Mouse (Mus musculus) adrenal gland, postnatal 10 days (tissue): ENCODE measurements around the gene Dusp16. TPM values are rescaled to one million over a fixed set of nuclear protein-coding genes. Genes with fewer than 3 reads are reported as not detected.

ENCODE experiments used
- DNase-seq: peaks from one replicate; pipeline ENCODE4 v3.0.0; 2021; ENCODE audit warnings: mixed read lengths
- total RNA-seq, 2 experiments: library from RNA; stranded (reverse); gene quantifications; 2 replicates each; pipeline ENCODE4 v1.2.3; 2021

Dusp16 gene
- total RNA-seq, 2 experiments from 2014 or later, result 19.3 to 23.0 TPM

- DNase-seq, result no peak
Observed at GRCm38 (mm10) chr6:134793046-134793806, 801 bp upstream of the Dusp16 start.

DNA sequence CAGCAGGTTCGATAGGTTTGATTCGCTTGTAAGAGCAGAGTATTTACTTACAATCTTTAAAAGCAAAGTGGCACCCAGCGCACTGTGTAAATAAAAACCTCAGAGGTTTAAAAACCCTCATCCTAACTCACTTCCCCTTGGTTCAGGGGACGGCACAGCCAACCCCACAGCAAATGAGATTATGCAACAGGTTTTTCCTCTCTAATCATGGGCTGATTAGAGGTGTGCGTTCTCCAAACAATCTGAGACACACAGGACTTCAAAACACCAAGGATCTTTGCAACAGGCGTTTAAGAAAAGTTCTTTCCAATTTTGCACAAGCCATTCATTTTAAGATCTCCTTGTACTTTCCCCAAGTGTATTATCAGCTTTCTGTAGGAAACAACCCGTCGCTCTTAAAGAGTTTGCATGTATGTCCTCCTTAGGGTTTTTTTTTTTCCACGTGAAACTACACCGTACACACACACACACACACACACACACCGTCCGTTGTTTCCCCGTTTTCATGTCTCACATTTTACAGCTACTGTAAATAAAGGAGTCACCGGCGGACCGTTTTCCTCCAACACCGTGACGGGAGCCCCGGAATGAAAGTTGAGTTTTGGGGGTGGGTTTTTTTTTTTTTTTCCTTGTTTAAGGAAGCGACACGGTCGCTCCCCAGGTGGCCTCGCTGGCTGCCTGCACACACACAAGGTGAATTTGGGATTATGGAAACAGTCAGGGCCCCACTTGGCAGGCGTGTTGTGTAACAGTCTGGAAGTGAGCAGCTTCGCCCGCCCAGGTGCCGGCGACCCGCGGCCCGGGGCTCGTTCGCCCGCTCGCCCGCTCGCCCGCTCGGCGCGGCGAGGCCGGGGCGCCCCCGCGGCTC, 940 bp downstream of the Dusp16 start:
- DNase-seq, result peak; percentile 57

GRCm38 (mm10) chr6:134789100-134789499, 3.3 kb downstream of the Dusp16 start:
- DNase-seq, result no peak

- DNase-seq, result no peak
Observed at GRCm38 (mm10) chr6:134786426-134786825, 6.0 kb downstream of the Dusp16 start.

GRCm38 (mm10) chr6:134782900-134783299, 9.5 kb downstream of the Dusp16 start:
- no peak for DNase-seq

GRCm38 (mm10) chr6:134781494-134781913, 10.9 kb downstream of the Dusp16 start:
- no peak for DNase-seq

- DNase-seq, result no peak
Observed at GRCm38 (mm10) chr6:134780024-134780423, 12.4 kb downstream of the Dusp16 start.

DNA sequence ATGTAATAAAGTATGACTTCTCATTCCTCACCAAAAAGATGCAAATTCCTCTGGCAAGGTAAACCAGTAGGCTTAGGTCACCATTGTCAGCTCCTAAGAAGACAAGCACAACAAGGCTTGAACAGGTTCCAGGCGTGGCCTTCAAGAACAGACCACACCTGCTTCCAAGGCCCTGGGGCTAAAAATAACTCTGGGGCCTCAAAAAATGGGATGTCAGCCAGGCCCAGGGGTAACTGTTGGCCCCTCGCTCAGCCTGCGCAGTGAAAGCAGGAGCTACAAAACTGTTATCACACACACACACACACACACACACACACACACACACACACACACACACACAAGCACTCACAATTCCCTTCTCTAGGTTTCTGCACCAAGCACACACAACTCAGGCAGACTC, 18.5 kb downstream of the Dusp16 start:
- peak; percentile 54 for DNase-seq

- no peak for DNase-seq
Observed at GRCm38 (mm10) chr6:134773292-134773893, 19.0 kb downstream of the Dusp16 start.

DNA sequence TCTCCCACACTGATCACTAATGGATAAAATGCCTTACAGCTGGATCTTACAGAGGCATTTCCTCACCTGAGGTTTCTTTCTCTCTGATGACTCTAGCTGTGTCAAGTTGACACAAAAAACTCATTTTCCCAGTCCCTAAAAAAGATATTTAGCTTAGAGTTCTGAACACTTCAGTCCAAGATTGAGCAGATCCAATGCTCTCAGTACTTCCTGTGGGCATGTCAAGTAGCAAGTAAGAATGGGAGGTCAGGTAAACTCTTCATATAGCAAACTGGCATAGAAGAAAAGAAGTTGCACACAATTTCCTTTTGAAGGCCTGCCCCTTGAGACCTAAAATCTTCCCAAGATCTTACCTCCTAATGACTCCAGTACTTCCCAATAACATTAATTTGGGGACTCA, 22.1 kb downstream of the Dusp16 start:
- no peak for DNase-seq

DNA sequence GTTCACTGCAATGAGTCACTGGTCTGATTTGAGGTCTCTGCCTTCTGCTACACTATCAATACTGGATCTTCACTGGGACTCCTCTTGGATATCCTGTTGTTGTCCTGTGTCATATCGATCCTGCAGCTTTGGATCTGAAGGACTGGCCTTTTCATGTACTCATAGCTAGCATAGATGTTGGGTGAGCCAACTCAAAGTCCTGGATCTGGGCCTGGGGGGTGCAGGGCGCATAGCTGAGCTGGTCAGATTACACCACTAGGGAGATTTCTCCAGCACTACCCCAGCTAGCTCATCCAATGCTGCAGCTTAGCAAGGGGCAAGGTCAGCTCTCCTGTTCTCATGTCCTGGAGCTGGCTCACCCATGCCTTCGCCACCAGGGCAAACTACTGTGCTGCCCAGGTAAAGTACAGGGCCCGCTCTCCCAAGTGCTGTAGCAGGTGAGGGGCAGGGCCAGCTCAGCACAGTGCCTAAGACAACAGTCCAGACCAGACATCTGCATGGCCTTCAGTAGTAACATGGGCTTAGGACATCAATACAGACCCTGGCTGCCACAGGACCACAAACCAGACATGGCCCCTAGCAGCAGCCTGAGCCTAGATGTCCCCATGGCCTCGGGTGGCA, 27.9 kb downstream of the Dusp16 start:
- DNase-seq, result peak; percentile 34

DNA sequence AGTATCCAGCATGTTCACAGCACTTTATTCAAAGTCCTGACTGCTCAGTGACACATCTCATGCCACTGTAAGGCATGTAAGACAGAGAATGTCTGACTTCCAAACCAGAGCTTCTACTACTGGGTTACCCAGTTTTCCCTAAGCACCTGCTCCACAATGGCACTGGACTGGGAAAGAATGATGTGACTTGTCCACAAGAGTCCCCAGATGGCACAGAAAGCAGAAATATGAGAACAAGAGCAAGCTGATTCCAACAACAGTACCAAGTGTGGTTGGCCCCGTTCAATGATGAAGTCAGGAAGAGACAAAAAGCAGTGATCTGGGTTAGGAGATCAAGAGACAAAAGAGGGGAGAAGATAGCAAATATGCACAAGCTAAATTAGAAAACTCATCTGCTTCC, 29.0 kb downstream of the Dusp16 start:
- DNase-seq, result no peak

DNA sequence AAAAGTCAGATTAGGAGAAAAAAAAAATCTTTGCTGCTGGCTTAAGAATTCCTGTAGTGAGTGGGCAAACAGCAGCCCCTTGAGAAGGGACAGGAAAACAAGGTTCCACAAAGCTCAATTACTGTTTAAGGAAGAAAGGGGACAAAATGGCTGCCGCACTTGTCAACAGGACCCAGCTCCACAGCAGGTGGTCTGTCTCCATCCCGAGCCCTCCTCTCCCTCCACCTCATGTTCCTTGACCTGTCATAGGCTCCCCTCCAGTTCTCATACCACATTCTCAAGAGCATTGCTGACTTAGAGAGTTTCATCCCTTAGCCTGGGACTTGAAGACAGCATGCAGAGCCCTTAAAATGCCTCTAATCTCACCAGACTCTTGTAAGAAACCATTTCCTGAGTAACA, 30.6 kb downstream of the Dusp16 start:
- no peak for DNase-seq

DNA sequence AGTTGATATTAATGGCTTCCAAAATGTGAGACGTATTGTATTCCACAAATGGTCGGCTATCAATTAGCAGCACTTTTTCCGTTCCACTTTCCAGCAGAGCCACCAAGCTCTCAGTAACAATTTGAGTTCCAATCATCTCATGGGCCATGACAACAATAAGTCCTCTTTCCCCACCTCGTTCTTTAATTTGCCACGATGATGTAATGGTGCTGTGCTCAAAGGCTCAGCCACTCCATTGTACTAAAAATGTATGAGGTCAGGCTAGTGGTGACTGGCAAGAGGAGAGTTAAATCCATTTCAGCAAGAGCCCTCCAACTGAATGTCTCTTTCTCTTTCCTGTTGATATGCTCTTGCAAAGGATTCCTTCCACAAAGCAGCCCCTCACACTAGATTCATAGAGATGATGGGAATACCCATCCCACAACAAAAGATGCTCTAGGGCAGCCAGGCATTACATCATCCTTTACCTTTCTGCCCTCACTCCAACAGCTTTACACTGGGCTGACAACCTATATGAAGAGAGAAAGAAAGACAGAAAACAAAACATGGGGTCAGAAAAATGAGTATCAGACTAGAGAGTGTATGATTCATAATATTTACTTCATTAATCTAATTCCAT, 31.4 kb downstream of the Dusp16 start:
- DNase-seq, result no peak

DNA sequence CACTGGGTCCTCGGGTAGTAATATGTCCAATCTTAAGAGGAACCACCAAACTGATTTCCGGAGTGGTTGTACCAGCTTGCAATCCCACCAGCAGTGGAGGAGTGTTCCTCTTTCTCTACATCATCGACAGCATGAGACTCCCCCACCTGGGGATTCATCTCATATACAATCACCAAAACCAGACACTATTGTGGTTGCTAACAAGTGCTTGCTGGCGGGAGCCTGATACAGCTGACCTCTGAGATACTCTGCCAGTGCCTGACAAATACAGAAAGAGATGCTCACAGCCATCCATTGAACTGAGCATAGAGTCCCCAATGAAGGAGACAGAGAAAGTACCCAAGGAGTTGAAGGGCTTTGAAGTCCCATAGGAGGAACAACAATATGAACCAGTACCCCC, 36.4 kb downstream of the Dusp16 start:
- DNase-seq, result no peak

GRCm38 (mm10) chr6:134753858-134754257, 38.6 kb downstream of the Dusp16 start:
- DNase-seq, result no peak

DNA sequence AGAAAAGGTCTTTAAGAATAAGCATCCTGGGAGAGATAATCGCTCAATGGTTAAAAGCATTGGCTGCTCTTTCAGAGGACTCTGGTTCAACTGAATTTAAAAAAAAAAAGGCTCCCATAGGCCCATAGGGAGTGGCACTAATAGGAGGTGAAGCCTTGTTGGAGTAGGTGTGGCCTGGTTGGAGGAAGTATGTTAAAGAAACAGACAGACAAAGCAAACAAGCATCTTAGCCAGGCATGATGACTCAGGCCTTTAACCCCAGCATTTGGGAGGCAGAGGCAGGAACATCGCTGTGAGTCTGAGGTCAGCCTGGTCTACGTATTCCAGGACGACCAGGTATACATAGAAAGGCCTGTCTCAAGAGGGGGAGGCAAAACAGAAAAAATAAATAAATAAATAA, 39.0 kb downstream of the Dusp16 start:
- DNase-seq, result no peak

DNA sequence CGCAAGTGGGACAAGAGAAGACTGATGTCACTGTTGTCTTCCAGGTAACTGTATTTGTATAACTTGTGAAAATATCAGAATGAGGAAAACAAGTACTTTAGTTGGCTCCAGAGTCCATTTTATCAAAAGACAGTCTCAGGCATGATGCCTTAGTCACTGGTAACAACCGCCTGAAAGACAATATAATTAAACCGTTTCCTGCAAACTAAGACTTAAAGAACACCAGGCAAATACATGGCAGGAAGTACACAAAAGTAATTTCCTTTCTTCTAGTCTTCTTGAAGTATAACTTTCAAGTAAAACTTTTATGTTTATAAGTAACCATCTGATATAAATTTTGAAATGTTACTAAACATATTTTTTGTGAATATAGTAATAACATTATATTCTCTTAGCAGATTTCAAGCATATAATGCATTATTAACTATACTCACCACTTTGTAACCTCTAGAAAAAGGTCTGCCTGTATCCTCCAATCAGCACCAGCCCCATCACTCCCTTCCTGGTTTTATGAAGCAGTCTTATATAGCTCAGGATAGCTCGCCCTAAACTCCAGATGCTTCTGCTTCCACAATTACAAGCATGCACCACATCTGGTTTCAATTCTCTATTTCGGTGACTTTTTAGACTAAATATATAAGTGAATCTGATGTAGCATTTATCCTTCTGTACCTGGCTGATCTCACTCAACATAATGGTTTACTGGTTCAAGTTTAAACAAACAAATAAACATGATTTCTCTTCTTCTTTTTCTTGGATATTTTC, 40.4 kb downstream of the Dusp16 start:
- no peak for DNase-seq

DNA sequence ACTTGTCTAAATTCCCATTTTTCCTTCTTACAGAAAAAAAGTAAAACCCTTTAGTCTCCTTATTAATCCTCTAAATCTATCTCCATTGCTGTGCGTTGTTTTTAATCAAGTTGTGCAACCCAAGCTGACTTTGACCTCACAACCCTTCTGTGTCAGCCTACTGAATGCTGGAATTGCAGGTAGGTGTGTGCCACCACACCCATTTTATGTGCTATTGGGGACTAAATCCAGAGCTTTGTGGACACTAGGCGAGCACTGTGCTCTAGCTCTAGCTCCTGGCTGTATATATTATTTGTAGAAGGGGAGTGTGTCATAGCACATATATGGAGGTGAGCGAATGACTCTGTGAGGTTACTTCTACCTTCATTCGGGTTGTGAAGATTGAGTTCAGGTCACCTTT, 41.3 kb downstream of the Dusp16 start:
- DNase-seq, result no peak

- no peak for DNase-seq
Observed at GRCm38 (mm10) chr6:134748126-134748525, 44.3 kb downstream of the Dusp16 start.

DNA sequence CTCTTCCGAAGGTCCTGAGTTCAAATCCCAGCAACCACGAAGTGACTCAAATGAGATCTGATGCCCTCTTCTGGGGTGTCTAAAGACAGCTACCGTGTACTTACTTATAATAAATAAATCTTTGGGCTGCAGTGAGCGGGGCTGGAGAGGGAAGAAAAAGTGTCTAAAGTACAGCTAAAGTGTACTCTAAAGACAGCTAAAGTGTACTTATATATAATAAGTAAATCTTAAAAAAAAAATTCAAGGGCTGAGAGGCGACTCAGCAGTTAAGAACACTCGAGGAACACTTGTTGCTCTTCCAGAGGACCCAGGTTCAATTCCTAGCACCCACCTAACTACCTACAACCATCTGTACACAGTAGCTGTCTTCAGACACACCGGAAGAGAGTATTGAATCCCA, 46.5 kb downstream of the Dusp16 start:
- DNase-seq, result no peak
